Mouse (Mus musculus) urinary bladder, postnatal 10 days (tissue): ENCODE results near the gene Smyd4.

Experiments
- DNase-seq: peaks from one replicate; pipeline ENCODE4 v3.0.0; 2022; ENCODE audit warnings: low spot score

Smyd4 gene

GRCm38 (mm10) chr11:75420810-75421374, 72.7 kb downstream of the Smyd4 start:
- no peak for DNase-seq

GRCm38 (mm10) chr11:75421375-75422012, 73.3 kb downstream of the Smyd4 start:
- DNase-seq, result no peak

- DNase-seq, result no peak
Measured at GRCm38 (mm10) chr11:75422013-75422792, 74.0 kb downstream of the Smyd4 start, which contains the start of gene Serpinf1. TSS of gene Serpinf1 (minus strand) at chr11:75422701.

- no peak for DNase-seq
Measured at GRCm38 (mm10) chr11:75423091-75423490, 74.9 kb downstream of the Smyd4 start.

- no peak for DNase-seq
Measured at GRCm38 (mm10) chr11:75424033-75424432, 75.8 kb downstream of the Smyd4 start.

GRCm38 (mm10) chr11:75424459-75424858, 76.2 kb downstream of the Smyd4 start:
- DNase-seq, result no peak

- DNase-seq, result no peak
Measured at GRCm38 (mm10) chr11:75429019-75429705, 80.9 kb downstream of the Smyd4 start.

- DNase-seq, result no peak
Measured at GRCm38 (mm10) chr11:75431307-75431706, 83.1 kb downstream of the Smyd4 start.

- no peak for DNase-seq
Measured at GRCm38 (mm10) chr11:75434138-75434537, 85.9 kb downstream of the Smyd4 start.

- no peak for DNase-seq
Measured at GRCm38 (mm10) chr11:75438194-75438593, 90.0 kb downstream of the Smyd4 start.

- no peak for DNase-seq
Measured at GRCm38 (mm10) chr11:75438804-75439203, 90.6 kb downstream of the Smyd4 start.

- no peak for DNase-seq
Measured at GRCm38 (mm10) chr11:75439363-75439762, 91.1 kb downstream of the Smyd4 start, which contains the start of gene Serpinf2. TSS of gene Serpinf2 (minus strand) at chr11:75439591.

- no peak for DNase-seq
Measured at GRCm38 (mm10) chr11:75439951-75440350, 91.7 kb downstream of the Smyd4 start.

GRCm38 (mm10) chr11:75441034-75441433, 92.8 kb downstream of the Smyd4 start:
- no peak for DNase-seq

- no peak for DNase-seq
Measured at GRCm38 (mm10) chr11:75441601-75442000, 93.4 kb downstream of the Smyd4 start.

- no peak for DNase-seq
Measured at GRCm38 (mm10) chr11:75443711-75444110, 95.5 kb downstream of the Smyd4 start.

GRCm38 (mm10) chr11:75448575-75448974, 100.3 kb downstream of the Smyd4 start:
- no peak for DNase-seq

GRCm38 (mm10) chr11:75449695-75450094, 101.5 kb downstream of the Smyd4 start:
- DNase-seq, result no peak

GRCm38 (mm10) chr11:75450304-75450908, 102.2 kb downstream of the Smyd4 start:
- no peak for DNase-seq

GRCm38 (mm10) chr11:75450936-75451335, 102.7 kb downstream of the Smyd4 start:
- DNase-seq, result no peak

- no peak for DNase-seq
Measured at GRCm38 (mm10) chr11:75452081-75452480, 103.8 kb downstream of the Smyd4 start.
